Mouse (Mus musculus): ENCODE measurements at regions not wholly inside any gene's neighbourhood (a gene's known extent, or its start where the extent isn't known, plus 50 kb on each side); places are given as distances from the start of the nearest gene placed in this dataset.
A peak's percentile ranks its signal among the peaks of the same experiment; 100 is the strongest.

DNA sequence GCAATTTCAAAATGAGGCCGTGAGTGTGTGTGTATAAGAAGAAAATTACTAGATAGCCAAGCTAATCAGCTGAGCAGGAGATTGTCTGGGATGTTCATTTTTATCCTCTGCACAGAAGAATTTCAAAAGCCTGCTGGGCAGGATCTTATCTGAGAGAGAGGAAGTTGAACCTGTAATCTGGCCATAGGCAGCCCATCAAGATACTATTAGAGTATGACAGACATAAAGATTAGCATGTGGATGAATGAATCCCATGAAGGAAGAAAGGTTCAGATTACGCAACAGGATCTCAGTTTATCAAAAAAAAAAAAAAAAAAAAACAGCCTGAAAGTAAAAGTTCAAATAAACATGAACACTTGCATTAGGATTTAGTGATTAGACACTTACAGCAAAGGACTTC is 317.3 kb upstream of the C030005K15Rik start:
- no peak for DNase-seq

DNA sequence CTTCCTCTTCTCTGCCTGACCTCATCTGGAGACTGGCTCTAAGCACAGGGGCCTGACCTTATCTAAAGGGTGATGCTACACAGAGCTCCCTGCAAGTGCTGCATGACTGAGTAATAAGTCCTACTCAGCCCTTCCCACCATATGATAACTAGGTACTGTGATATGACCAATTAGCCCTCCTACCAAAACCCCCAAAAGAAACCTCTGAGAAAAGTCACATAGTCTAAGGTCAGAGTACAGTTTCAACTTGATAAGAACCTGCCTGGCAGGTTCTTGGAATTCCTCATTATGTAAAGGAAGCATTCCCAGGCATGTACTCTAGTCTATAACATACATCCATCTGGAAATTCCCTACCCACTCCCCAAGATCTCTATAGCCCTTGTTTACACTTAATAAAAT is 318.0 kb upstream of the C030005K15Rik start:
- no peak for DNase-seq

DNA sequence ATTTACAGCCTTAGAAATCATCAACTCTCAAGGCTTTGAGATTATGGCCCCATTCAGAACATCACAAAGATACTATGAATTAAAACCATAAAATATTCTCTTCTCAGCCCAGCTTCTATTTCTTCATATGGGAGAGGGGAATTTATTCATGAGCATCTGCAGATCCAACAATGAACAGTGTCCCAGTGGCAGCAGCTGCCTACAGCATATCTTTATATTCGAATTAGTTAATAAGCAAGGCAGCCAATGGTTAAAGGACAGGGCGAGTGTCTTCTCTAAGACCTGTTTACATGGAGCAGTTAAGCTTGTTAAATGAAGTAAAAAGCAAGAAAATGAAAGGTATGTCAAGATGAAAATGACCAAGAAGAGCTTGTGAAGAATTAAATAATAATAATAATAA is 346.9 kb upstream of the C030005K15Rik start:
- no peak for DNase-seq

DNA sequence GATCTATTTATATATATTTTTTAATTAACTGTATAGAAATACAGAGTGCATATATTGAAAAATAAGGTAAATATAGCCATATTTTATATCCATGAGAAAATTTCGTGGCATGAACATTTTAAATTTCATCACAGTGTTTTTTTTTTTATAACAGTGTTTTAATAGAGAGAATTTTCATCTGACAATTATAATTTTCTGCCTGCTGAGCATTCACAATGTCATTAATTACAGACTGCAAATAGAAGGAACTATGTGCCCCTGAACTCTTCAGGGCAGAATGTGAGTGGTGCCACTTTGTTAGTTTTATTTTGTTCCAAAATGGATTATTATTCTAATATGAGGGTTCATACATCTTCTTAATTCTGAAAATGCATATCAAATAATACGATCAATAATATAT is 358.3 kb upstream of the C030005K15Rik start:
- no peak for DNase-seq

DNA sequence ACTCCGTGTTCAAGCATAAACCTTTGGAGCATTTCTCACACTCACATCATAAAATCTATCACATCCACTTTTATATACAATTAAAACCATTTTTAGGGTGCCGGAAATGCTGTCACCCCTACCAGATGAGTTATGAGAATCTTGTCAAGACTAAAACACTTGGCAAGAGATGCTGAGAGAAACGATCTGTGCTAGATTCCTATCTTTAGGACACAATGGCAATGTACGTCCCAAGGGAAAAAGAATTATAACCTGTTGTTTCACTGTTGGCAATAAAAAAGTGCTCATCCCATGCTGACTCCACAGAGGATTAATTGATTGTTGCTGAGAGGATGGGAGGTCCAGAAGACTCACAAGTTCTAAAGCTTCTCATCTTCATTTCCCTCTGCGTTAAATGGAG is 389.7 kb upstream of the C030005K15Rik start:
- DNase-seq = no peak

DNA sequence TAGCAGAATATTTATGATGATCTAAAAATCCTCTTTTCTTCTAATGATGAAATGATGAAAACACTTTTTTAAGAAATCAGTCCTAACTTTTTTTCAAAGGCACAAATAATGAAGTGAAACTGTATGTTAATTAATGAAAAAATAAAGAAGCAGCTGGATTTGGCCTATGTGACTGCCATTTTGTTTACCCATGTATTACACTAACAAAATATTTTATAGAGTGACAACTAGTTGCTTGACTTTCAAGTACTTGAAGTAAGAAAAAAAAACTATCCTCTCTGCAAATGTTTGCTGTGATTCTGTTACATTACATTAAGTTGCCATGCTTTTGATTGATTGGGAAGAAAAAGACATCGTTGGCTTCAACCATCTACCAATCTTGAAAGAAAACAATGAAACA is 399.2 kb upstream of the C030005K15Rik start:
- no peak for DNase-seq

DNA sequence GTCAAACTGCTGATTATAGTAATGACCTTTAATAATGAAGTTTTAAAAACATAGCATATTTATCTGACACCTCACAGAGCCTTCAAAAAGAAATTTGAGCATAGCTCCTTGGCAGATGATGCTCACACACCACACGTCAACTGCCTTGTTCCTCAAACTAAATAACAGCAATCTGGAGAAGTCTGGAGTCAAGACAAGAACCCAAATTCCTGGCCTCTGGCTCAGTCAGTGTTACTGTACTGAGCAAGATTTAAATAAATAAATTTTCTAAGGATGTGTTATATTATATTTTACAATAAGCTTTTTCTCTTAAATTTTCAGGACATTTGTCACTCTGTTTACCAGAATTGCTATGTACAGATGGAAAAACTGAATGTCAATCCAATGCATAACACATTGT is 408.5 kb upstream of the C030005K15Rik start:
- no peak for DNase-seq

DNA sequence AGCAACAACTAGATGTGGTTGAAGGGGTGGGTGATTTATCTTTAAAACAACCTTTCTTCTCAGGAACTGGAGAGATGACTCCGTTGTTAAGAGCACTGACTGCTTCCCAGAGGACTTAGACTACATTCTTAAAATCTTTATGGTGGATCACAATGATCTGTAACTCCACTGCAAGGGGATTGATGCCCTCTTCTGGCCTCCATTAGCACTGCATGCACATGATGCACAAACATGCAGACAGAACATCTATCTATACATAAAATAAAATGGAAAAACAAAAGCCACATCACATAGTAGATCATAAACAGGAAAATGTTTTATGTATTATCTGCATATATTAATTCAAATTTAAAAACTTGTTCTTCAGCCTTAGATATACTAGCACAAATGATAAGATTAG is 419.2 kb upstream of the C030005K15Rik start:
- no peak for DNase-seq

DNA sequence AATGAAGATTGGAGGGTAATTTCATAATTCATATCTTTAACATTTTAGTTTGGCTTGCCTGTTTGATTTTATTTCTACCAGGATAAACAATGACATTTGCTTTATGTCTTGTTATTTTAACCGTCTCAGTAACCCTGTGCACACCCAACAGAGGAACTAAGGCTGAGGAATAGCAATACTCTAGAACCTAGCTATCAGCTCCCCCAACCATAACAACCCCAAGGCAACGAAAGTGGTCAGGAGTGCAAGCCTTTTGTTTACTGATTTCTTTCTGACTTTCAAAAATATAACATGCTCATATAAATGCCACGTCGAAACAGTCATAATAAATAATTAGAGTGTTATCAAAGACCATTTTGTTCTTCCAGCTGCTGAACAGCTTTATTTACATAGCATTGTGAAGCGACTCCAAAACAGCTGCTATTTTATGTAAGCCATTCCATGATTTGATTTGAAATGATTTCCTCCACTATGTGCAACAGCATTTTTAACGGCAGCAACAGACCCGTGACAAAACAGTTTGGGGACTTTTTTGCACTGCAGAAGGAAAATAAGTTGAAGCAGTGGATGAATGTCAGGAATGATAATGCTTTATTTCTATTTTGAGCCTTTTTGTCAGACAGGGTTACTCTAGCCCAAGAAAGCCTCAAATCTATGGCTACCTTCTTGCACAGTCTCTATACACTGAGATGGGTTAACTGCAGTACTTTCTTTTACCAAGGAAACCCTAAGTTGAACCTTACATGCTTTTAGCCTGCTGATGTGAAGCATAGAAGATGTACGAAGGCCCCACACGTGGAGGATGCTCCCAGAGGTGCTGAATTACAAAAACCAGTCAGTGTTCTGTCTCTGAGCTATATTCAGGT is 420.7 kb upstream of the C030005K15Rik start:
- DNase-seq = no peak

DNA sequence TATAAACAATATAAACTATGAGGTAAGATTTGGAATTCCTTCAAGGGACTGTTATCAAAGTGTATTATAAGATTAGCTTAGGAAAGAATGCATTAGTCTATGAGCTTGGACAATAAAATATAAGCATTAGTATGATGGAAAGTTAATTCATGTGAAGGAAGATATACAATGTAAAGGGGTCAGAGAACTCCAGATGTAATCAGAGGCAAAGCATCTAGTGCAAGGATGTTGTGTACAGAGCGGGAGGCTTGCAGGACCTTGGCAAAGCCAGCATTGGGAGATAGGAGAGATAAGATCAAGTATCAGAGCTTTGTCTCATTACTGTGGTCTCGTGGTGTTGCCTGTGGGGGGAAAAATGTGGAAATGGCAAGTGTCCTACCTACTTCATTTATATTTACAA is 429.4 kb upstream of the C030005K15Rik start:
- DNase-seq = peak; percentile 9 to 44

DNA sequence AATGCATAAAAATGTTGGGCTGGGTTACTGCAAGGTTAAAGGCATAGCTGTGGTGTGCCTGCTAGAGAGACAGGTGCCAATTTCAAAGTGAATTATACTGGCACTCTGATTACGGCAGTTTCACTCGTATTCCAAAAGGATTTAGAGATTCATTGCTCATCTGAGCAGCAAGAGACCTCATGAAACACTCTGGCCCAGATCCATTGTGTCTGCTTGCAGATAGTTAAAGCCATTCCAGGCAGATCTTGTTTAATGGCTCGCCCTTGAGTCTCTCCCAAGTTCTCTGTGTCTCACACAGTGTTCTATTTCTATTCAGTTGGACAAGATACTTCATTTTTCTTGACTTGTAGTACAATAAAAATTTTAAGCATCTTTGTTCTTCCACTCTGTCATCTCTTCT is 459.1 kb upstream of the C030005K15Rik start:
- no peak for DNase-seq

DNA sequence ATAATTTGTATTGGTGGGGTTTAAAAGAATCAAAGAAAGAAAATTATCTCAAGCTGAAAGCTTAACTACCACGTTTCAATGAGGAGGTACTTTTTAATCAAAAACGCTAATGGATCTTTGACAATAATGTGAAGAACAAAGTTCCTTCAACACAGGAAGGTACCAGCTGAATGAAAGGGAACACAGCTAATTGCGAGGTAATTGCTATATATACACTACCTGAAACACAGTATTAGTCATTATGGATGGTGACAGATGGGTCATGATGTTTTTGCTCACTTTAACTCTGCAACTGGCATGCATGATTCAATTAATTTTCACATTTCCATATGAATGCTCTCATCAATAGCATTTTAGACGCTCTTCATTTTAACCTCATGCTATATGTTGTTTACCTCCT is 470.3 kb upstream of the C030005K15Rik start:
- DNase-seq = no peak

DNA sequence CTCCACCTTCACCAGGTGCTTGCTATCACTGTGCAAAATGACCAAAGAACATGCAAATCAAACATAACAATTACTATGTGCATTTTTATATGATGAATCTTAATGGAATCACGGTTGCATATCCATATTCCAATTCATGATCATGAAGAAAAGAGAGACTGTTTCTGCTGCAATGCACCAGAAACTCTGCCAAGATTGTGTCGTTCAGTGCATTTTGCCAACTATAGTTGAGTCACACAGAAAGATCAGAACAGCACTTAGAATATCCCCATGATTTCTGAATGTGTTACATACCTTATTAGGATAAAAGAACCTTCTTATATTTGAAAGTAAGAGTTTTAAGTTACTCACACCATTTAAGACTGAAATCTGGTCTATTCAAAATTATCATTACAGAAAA is 483.7 kb upstream of the C030005K15Rik start:
- DNase-seq = no peak

DNA sequence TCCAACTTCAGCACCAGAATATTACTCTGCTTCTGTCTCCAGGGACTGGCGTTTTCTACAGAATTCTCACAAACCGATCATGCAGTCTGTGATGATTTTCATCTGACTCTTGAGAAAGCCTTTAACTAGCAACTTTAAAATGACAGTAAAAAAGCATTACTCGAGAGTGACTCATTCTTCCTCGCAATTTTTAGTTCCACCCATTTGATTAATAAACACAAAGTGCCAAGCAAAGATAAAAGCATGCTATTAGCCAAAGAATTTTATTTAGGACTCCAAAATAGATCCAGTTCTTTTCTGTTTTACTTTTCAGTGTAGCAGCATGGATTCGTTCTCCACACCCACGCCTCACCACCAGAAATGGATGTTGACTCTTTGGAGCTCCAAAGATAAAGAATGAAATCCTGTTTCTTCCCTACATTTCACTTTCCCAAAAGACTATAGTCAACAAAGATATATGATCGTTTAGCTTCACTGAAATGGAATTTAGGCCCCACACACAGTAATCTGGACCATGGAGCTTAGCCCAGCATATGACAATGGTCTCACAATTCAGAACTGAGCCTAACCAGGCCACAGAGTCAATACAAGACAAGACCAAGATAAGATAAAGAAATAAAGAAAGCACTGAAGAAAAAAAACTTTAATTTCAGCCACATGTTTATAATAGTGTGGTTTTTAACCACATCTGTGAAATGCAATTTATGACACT is 486.5 kb upstream of the C030005K15Rik start:
- no peak for DNase-seq

DNA sequence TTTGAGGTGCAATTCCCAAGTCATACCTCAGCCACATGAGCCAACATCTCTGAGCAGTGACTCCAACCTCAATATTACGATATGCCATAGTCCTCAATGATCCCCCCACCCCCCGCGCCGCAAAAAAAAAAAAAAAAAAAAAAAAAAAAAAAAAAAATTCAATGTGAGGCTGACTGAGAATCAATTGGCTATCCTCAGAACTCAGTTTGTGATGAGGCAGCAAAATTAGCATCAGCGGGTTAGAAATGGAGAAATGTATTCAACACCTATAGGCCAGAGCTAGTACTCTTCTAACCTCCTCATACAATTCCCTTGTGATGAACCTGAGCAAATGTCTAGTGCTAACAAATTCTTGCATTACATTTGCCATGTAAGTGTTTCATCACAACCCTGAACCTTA is 504.5 kb upstream of the C030005K15Rik start:
- no peak for DNase-seq

DNA sequence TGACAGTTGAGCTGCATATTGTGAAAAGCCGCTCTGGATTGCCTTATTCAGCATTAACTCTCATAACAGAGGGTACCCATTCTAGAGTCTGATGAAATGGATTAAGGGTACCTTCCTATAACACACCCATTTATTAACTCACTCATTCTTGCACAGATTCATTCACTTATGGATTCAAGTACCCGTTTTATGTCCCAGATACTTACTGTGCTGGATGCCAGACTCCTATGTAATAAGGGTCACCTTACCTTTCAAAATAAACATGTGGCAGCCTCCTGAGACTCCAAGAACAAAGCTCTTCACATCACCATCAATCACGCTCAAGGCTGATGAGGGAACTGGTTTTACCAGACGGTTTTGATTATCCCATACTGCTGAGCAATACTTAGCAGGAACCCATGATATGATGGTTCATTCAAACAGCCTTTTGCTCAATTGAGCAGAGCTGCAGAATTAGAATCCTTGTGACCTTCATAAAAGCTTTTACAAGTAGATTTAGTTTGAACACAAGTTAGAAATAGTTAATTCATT is 505.2 kb upstream of the C030005K15Rik start:
- no peak for DNase-seq

DNA sequence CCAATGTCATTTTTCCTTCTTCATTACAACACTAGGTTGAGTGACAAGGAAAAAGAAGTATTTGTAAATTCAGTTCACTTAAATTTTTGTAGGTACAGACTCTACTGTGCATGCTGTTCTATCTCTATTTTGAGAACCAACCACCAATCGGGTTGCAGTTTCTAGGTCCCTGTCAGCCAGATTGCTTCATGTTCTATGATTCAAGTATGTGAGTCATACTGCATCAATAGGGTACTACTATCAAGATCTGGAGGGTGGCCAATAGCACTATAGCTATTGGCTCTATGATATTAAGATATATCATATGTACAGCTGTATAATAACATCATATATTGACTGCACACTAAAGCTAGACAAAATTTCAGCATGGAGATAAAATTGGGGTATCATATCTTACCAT is 521.8 kb upstream of the C030005K15Rik start:
- no peak for DNase-seq

DNA sequence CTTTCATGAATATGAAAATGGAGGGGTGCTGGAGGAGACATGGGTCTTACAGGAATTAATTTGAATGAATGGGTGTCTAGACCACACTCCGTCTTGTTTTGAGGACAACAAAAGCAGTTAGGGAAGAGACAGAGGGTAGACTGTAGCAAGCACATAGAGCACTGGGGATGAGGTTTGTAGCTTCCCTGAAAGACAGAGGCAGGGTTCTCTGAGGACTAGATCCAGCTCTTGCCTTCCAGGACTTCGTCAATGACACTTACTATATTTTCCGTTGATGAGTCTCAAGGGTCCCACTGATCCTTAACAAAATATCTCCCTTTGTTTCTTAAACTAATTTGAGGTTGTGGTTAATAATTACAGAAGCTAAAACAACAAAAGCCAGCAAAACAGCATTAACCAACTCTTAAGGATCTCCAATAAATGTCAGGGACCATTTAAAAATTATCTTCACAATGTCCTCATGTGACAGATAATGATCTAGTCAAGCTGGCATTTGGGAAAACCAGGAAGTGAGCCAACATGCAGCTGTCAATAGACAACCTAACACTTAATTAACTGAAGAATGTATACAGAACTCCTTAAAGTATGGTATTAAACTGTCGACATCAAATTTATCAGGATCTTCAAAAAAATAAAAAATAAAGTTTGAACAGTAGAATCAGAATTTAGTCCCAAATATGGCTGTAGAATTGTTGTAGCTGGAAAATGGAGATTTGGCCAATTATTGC is 531.6 kb upstream of the C030005K15Rik start:
- peak in 1 of 2 experiments; percentile 39 for DNase-seq

DNA sequence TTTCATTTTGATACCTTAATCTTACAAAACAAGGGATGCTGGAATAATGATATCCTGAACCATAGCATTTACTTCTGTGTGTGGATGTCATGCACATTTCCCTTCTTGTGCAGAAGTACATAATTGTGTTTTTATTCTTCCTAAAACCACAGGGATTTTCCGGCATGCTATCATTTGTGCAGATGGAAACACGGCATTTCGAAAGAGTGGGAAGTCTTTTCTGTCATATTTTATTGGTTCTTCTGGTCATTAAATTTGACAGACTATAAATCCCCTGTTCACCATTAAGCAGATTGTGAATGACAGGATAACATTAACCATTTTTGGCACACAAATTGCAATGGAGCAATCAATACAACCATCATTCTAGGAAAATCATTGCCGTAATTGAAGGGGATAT is 532.7 kb upstream of the C030005K15Rik start:
- no peak for DNase-seq

DNA sequence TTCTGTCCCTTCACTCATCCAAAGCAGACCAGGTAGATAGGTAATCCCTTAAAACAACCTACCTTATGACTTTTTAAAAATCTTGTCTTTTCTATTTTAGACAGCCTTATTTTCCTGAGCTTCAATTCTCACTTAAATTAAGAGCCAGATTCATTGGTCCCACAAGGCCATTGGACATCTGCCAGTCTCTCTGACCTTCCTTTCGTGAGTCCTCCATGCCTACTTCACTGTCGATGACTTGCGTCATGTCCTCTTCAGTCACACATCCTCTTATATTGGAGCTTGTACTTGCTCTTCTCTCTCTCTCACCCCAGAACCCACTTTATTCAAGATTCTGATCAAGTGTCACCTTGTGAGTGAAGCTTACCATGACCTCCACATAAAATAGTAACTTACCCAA is 542.0 kb upstream of the C030005K15Rik start:
- DNase-seq = no peak

DNA sequence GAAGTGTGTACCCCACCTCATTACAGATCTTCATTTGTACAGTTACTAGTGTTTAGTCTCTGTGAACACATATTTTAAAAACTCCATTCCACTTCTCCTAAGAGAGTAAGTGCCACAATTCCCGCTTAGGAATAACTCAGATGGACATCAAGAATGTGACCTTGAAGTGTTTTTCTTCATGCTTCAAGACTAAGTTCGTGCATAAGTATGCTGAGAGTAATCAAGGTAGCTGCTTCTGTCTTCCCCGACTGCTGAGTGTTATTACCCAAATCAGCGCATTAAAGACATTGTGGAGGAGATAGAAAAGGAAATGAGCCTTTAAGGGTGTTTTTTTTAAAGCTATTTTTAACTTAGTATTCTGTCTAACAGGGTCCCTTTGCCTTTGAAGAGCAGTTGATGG is 565.1 kb upstream of the C030005K15Rik start:
- DNase-seq = no peak

DNA sequence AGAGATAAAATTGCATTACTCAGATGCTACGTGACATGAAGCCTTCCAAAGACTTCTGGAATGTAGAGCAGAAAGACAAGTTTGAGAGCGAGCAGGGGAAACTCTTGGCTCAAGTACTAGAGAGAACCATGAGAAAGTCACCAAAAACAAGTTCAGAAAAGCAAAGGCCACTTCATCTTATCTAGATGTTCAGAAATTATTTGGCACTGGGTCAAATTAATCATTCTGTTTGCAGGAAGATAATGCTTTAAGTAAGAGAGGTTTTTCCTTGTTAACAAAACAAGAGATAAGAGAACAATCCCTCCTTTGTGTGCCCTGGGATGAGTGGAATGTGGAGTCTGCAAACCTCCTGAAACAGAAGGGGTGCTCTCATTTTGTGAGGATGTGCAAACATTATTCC is 565.6 kb upstream of the C030005K15Rik start:
- DNase-seq = no peak

DNA sequence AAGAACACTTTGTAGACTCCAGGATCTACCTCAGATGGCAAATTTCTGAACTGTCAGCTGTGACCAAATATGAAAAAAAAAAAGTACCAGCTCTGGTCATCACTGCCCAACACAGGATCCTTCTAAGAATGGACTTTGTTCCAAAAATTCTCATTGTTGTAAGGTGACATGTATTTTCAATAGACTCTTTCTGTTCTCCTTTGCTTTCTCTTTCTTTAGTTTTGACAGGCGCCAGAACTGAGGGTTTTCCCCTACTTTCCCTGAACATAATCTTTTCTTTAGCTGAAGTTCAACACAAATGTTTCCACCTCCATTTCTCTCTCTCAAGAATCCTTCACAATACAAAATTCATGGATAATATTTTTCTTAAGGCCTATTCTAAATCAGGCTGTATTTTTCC is 579.1 kb upstream of the C030005K15Rik start:
- DNase-seq = no peak

DNA sequence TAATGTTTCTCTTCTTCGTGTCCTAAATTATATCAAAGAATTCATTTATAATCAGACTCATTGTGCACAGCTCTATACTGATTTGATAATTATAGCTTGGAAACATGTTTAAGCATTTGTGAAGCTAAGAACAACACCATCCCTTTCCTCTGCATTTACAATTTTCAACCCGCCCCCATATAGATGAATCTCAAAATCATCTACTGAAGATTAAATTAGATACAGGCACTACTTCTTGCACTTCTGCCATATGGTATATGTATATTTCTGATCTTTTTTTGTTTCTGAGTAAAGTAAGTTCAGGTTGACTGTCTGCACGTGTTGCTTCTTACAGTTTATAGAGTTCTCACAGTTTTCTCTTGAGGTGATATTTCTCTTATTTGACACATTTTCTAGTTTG is 583.1 kb upstream of the C030005K15Rik start:
- DNase-seq = no peak
